Mouse (Mus musculus) heart, embryonic 11.5 days (tissue): ENCODE data around the gene Cyp4a30b. TPM values are rescaled to one million over a fixed set of nuclear protein-coding genes. Genes with fewer than 3 reads are reported as not detected.
"Not testable (repeated sequence)": the region's sequence is repeated elsewhere in the genome, so short reads cannot be mapped to it uniquely, and the experiment has no call there.

ENCODE experiments used
- ATAC-seq: fragments of 200-750 bp; cut with Nextera tagmentation; replicated peaks from 2 replicates; pipeline ENCODE4 v1.8.0; 2017; ENCODE audit warnings: moderate library complexity; ENCODE audit not compliant: insufficient number of reproducible peaks, low FRiP score, low TSS enrichment
- H3K27ac ChIP-seq: fragments of 300-500 bp; sonication (generic); 2 replicates; pipeline ENCODE4 v1.5.1; 2014; ENCODE audit warnings: mild to moderate bottlenecking, low read depth, low read length
- H3K27me3 ChIP-seq: fragments of 300-500 bp; sonication (generic); 2 replicates; pipeline ENCODE4 v1.6.1; 2014; ENCODE audit warnings: mild to moderate bottlenecking, low read length, mixed read lengths; ENCODE audit not compliant: control insufficient read depth, insufficient read depth
- H3K36me3 ChIP-seq: fragments of 300-500 bp; sonication (generic); 2 replicates; pipeline ENCODE4 v1.6.1; 2014; ENCODE audit warnings: mild to moderate bottlenecking, low read length, moderate library complexity, mixed read lengths; ENCODE audit not compliant: control insufficient read depth, insufficient read depth
- H3K4me1 ChIP-seq: fragments of 300-500 bp; sonication (generic); 2 replicates; pipeline ENCODE4 v1.6.1; 2014; ENCODE audit warnings: low read length; ENCODE audit not compliant: control insufficient read depth, insufficient read depth
- H3K4me2 ChIP-seq: fragments of 300-500 bp; sonication (generic); 2 replicates; pipeline ENCODE4 v1.6.1; 2014; ENCODE audit warnings: mild to moderate bottlenecking, moderate library complexity
- H3K4me3 ChIP-seq: fragments of 300-500 bp; sonication (generic); 2 replicates; pipeline ENCODE4 v1.5.1; 2014; ENCODE audit warnings: low read depth, low read length
- H3K9ac ChIP-seq: fragments of 300-500 bp; sonication (generic); 2 replicates; pipeline ENCODE4 v1.6.1; 2014; ENCODE audit warnings: mild to moderate bottlenecking, low read depth, low read length, moderate library complexity
- H3K9me3 ChIP-seq: fragments of 300-500 bp; sonication (generic); replicated peaks from 2 replicates; pipeline ENCODE4 v1.6.1; 2016; ENCODE audit warnings: low read length; ENCODE audit not compliant: control insufficient read depth
- WGBS: fragments of 180-500 bp; shearing (Covaris S2); extraction: QIAGEN DNeasy Blood & Tissue Kit; methylation state at CpG from one replicate; pipeline ENCODE4 v1.1.7; 2014; ENCODE audit not compliant: insufficient replicate concordance; 5-methylcytosine and 5-hydroxymethylcytosine counted together
- polyA plus RNA-seq: library from polyadenylated mRNA; unstranded; fragments of >200 nt; fragmentation: Nextera tagmentation; extraction: Ambion mirVana; gene quantifications from 2 replicates; pipeline ENCODE4 v1.2.1, GENCODE M21; 2014

Cyp4a30b gene
- polyA plus RNA-seq, result not detected in 2 replicates

DNA sequence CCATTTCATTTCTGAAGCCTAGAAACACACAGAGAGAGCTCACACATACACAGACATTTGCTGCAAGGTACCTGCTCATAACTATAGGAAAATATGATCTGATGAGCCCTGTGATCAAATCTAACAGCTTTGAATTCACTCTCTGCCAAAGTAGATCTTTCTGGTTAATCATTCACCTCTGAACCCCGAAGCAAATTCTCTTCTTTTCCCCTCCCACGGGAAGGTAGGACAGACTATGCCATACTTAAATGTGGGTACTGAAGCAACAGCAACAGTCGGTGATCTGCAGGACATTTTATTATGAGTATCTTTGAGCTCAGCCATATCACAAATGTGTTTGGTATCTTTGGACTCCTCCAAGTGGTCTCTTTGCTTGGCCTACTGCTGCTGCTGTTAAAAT lies at the start of gene Cyp4a30b:
Gene Cyp4a30b (plus strand): TSS at position 301 of the 400 bp plus-strand sequence.
- Histone ChIP-seq H3K4me2 (no peak within 1 kb of the TSS), H3K27ac (no peak within 1 kb of the TSS), H3K36me3 (no peaks in the 10 kb centered on the region), H3K9me3 (no peaks in the 10 kb centered on the region), H3K9ac (no peak within 1 kb of the TSS), H3K4me3 (no peak within 1 kb of the TSS), H3K4me1 (no peaks in the 10 kb centered on the region), H3K27me3 (no peaks in the 10 kb centered on the region)
- no peak for ATAC-seq
- WGBS, result 83% methylated on average over 3 of the region's 3 CpGs

- ATAC-seq, H3K36me3 ChIP-seq, H3K27me3 ChIP-seq, H3K4me1 ChIP-seq, H3K4me2 ChIP-seq, H3K4me3 ChIP-seq, H3K27ac ChIP-seq, H3K9ac ChIP-seq, H3K9me3 ChIP-seq: not testable (repeated sequence)
These were observed 41.1 kb upstream of the Cyp4a30b start, which contains the start of gene Cyp4a12b for GRCm38 (mm10) chr4:115411324-115411723. Gene Cyp4a12b (plus strand): TSS chr4:115411624.

DNA sequence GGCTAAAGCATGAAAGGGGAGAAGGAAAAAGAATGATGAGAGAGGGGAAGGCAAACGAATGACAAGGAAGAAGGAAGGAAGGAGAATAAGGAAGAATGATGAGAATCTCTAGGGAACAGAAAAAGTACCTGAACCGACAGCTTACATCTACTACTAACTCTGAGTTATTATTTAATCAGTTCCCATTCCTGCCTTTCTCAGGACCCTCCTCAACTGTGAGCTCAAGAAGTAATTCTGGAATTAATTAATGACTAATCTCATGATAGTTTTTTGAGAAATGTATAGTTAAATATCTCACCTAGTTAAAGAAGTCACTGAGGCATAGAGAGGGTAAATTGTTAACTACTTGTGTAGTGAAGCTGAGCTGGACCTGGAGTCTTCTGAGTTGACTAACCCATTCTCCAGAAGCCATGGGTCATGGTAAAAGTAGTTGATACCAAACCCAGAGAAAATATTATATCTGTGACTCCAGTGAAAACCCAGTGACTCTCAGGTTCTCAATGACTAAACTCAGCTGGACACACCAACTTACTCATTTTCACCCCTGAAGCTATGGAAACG lies 1.7 kb upstream of the Cyp4a30b start:
- no peak overlapping the region for H3K9ac ChIP-seq

GRCm38 (mm10) chr4:115473585-115473984 lies 21.2 kb downstream of the Cyp4a30b start:
- not testable (repeated sequence) for H3K36me3 ChIP-seq, ATAC-seq, H3K4me3 ChIP-seq, H3K27ac ChIP-seq, H3K4me1 ChIP-seq, H3K9me3 ChIP-seq, H3K4me2 ChIP-seq, H3K9ac ChIP-seq, H3K27me3 ChIP-seq
- WGBS, result 73% methylated on average over 3 of the region's 3 CpGs

More for the DNA sequence above, 1.7 kb upstream of the Cyp4a30b start:
- no peaks in the 10 kb centered on the region for H3K27me3 ChIP-seq
- H3K4me2 ChIP-seq, result no peak overlapping the region
- 58% methylated on average over 3 of the region's 3 CpGs for WGBS
- no peak overlapping the region for H3K27ac ChIP-seq
- no peak for ATAC-seq
- H3K36me3 ChIP-seq, result no peaks in the 10 kb centered on the region
- no peaks in the 10 kb centered on the region for H3K9me3 ChIP-seq
- no peak overlapping the region for H3K4me3 ChIP-seq
- H3K4me1 ChIP-seq, result no peaks in the 10 kb centered on the region

DNA sequence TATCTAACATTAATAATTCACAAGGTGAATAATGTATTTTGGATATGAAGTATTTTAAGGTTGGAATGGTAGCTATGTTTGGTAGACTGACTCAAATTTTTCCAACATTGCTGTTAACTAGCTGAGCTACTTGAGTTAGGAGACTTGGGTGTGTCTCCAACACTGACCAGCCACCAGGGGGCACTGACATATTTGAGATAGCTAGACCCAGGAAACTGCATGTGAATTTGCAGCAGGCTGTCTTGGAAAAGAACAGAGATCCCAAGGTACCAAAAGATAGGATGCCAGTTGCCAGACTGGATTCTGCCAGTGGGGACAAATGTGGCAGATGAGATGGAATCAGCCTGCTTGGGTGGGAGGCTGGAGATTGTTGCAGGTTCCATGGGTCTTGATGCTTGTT lies 23.6 kb downstream of the Cyp4a30b start:
- ATAC-seq, H3K4me2 ChIP-seq, H3K36me3 ChIP-seq, H3K4me3 ChIP-seq, H3K4me1 ChIP-seq, H3K9me3 ChIP-seq, H3K9ac ChIP-seq, H3K27ac ChIP-seq, H3K27me3 ChIP-seq: not testable (repeated sequence)

GRCm38 (mm10) chr4:115481006-115481652 lies 28.7 kb downstream of the Cyp4a30b start:
- no peak overlapping the region for H3K4me3 ChIP-seq
- no peaks in the 10 kb centered on the region for H3K9me3 ChIP-seq
- no peak for ATAC-seq
- no peaks in the 10 kb centered on the region for H3K27me3 ChIP-seq
- whole genome bisulfite sequencing, result 59% methylated on average over 6 of the region's 6 CpGs
- no peaks in the 10 kb centered on the region for H3K36me3 ChIP-seq
- no peak overlapping the region for H3K27ac ChIP-seq
- no peak overlapping the region for H3K9ac ChIP-seq
- H3K4me1 ChIP-seq, result no peaks in the 10 kb centered on the region
- H3K4me2 ChIP-seq, result no peak overlapping the region

DNA sequence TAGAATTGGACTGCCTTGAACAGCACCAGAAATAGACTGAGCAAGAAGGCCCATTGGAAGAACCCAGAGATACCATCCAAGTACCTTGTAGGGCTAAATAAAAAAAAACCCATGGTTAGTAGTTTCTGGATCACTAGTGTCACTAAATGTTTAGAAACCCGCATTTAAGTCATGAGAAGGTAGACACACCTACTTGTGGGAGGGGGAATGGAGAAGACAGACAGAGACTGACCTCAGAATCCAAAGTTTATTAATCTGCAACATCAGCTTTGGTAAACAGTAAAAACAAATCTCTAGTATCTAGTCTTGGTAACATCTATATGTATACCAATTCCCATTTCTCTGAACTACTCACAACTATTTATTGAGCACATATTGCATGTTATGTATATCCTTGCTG lies 43.6 kb downstream of the Cyp4a30b start, which contains the start of gene Cyp4a14:
Gene Cyp4a14 (minus strand): TSS at position 142 of the 400 bp plus-strand sequence.
- 84% methylated on average over 1 of the region's 1 CpGs for WGBS

GRCm38 (mm10) chr4:115497466-115497865 lies 45.1 kb downstream of the Cyp4a30b start:
- no peak overlapping the region for H3K9ac ChIP-seq
- no peaks in the 10 kb centered on the region for H3K36me3 ChIP-seq
- no peaks in the 10 kb centered on the region for H3K9me3 ChIP-seq
- ATAC-seq, result no peak
- WGBS, result 81% methylated on average over 3 of the region's 3 CpGs
- H3K4me2 ChIP-seq, result no peak overlapping the region
- no peak overlapping the region for H3K4me3 ChIP-seq
- no peaks in the 10 kb centered on the region for H3K27me3 ChIP-seq
- no peaks in the 10 kb centered on the region for H3K4me1 ChIP-seq
- H3K27ac ChIP-seq, result no peak overlapping the region

More for the DNA sequence above, 43.6 kb downstream of the Cyp4a30b start, which contains the start of gene Cyp4a14:
- Histone ChIP-seq H3K4me3 (no peak within 1 kb of the TSS), H3K27ac (no peak within 1 kb of the TSS), H3K9ac (no peak within 1 kb of the TSS), H3K27me3 (no peaks in the 10 kb centered on the region), H3K4me1 (no peaks in the 10 kb centered on the region), H3K4me2 (no peak within 1 kb of the TSS), H3K9me3 (no peaks in the 10 kb centered on the region), H3K36me3 (no peaks in the 10 kb centered on the region)
- ATAC-seq, result no peak

- H3K9ac ChIP-seq, H3K4me3 ChIP-seq, H3K27ac ChIP-seq, H3K4me1 ChIP-seq, H3K36me3 ChIP-seq, H3K27me3 ChIP-seq, ATAC-seq, H3K4me2 ChIP-seq, H3K9me3 ChIP-seq: not testable (repeated sequence)
These were observed 61.6 kb downstream of the Cyp4a30b start for GRCm38 (mm10) chr4:115513964-115514363.
